Mouse (Mus musculus) midbrain, embryonic 16.5 days (tissue): ENCODE data around the gene Klhdc2. TPM values are rescaled to one million over a fixed set of nuclear protein-coding genes. Genes with fewer than 3 reads are reported as not detected.
A peak's percentile ranks its signal among the peaks of the same experiment; 100 is the strongest.

Experiments
- ATAC-seq: fragments of 200-750 bp; cut with Nextera tagmentation; 2 replicates; pipeline ENCODE4 v1.8.0; 2017; ENCODE audit warnings: moderate TSS enrichment
- H3K27ac ChIP-seq: fragments of 300-500 bp; sonication (generic); 2 replicates; pipeline ENCODE4 v1.5.1; 2014; ENCODE audit warnings: mild to moderate bottlenecking, low read length, mixed read lengths
- H3K27me3 ChIP-seq: fragments of 300-500 bp; sonication (generic); 2 replicates; pipeline ENCODE4 v1.6.1; 2014; ENCODE audit warnings: low read depth, low read length, mixed read lengths; ENCODE audit not compliant: control insufficient read depth, insufficient read depth
- H3K36me3 ChIP-seq: fragments of 300-500 bp; sonication (generic); 2 replicates; pipeline ENCODE4 v1.6.1; 2014; ENCODE audit warnings: mild to moderate bottlenecking, low read length, moderate library complexity, mixed read lengths; ENCODE audit not compliant: control insufficient read depth, insufficient read depth
- H3K4me1 ChIP-seq: fragments of 300-500 bp; sonication (generic); 2 replicates; pipeline ENCODE4 v1.6.1; 2014; ENCODE audit warnings: mild to moderate bottlenecking, low read length, mixed read lengths; ENCODE audit not compliant: control insufficient read depth, insufficient read depth
- H3K4me2 ChIP-seq: fragments of 300-500 bp; sonication (generic); 2 replicates; pipeline ENCODE4 v1.6.1; 2014; ENCODE audit warnings: mild to moderate bottlenecking, low read length, mixed read lengths
- H3K4me3 ChIP-seq: fragments of 300-500 bp; sonication (generic); 2 replicates; pipeline ENCODE4 v1.5.1; 2014; ENCODE audit warnings: low read depth, mild to moderate bottlenecking, low read length, moderate library complexity, mixed read lengths
- H3K9ac ChIP-seq: fragments of 300-500 bp; sonication (generic); 2 replicates; pipeline ENCODE4 v1.6.1; 2014; ENCODE audit warnings: low read depth, low read length, mixed read lengths
- H3K9me3 ChIP-seq: fragments of 300-500 bp; sonication (generic); replicated peaks from 2 replicates; pipeline ENCODE4 v1.6.1; 2014; ENCODE audit warnings: mild to moderate bottlenecking, low read length, mixed read lengths; ENCODE audit not compliant: control insufficient read depth, poor library complexity, severe bottlenecking
- WGBS: fragments of 180-500 bp; shearing (Covaris S2); extraction: QIAGEN DNeasy Blood & Tissue Kit; methylation state at CpG from one replicate; pipeline ENCODE4 v1.1.7; 2014; 5-methylcytosine and 5-hydroxymethylcytosine counted together
- polyA plus RNA-seq: library from polyadenylated mRNA; unstranded; fragments of >200 nt; fragmentation: Nextera tagmentation; extraction: Ambion mirVana; gene quantifications from 2 replicates; pipeline ENCODE4 v1.2.1, GENCODE M21; 2015

The Klhdc2 gene
- polyA plus RNA-seq, 1 experiment from 2014 or later, result 282 TPM

- no peak for ATAC-seq
- H3K9ac ChIP-seq, result no peak overlapping the region
- no peaks in the 10 kb centered on the region for H3K27me3 ChIP-seq
- H3K4me3 ChIP-seq, result no peak overlapping the region
- no peak overlapping the region for H3K27ac ChIP-seq
- H3K36me3 ChIP-seq, result peaks cover 50% of the 10 kb centered on the region
- H3K4me2 ChIP-seq, result no peak overlapping the region
- H3K9me3 ChIP-seq, result no peaks in the 10 kb centered on the region
- no peaks in the 10 kb centered on the region for H3K4me1 ChIP-seq
These were observed 21.9 kb downstream of the Klhdc2 start for GRCm38 (mm10) chr12:69318431-69318830.

DNA sequence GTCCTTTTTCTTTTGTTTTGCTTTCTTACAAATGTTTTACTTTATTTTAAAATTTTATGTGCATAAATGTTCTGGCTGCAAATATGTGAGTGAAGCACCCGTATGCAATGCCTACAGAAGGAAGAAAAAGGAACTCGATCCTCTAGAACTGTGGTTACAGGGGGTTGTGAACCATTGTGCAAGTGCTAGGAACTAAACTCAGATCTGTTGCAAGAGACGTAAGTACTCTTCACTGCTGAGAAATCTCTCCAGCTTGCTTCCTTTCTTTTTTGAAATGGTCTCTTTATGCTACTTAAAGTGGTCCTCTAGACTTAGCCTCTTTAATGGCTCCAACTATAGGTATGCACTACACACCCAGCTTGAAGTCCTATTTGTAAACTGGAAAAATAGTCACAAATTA is 34.7 kb downstream of the Klhdc2 start:
- no peak for ATAC-seq

GRCm38 (mm10) chr12:69332147-69332546 is 35.7 kb downstream of the Klhdc2 start:
- peaks cover 13% of the 10 kb centered on the region for H3K36me3 ChIP-seq

More for the DNA sequence above, 34.7 kb downstream of the Klhdc2 start:
- H3K27ac ChIP-seq, result no peak overlapping the region
- H3K9me3 ChIP-seq, result no peaks in the 10 kb centered on the region
- peaks cover 10% of the 10 kb centered on the region for H3K36me3 ChIP-seq
- H3K27me3 ChIP-seq, result no peaks in the 10 kb centered on the region
- no peak overlapping the region for H3K4me2 ChIP-seq
- no peak overlapping the region for H3K9ac ChIP-seq
- H3K4me1 ChIP-seq, result no peaks in the 10 kb centered on the region
- no peak overlapping the region for H3K4me3 ChIP-seq
- 94% methylated on average over 3 of the region's 3 CpGs for WGBS

GRCm38 (mm10) chr12:69333547-69333946 is 37.1 kb downstream of the Klhdc2 start:
- Histone ChIP-seq H3K9ac (no peak overlapping the region), H3K9me3 (no peaks in the 10 kb centered on the region), H3K4me3 (no peak overlapping the region), H3K36me3 (peaks cover 13% of the 10 kb centered on the region), H3K4me1 (no peaks in the 10 kb centered on the region), H3K27me3 (no peaks in the 10 kb centered on the region), H3K27ac (no peak overlapping the region), H3K4me2 (no peak overlapping the region)
- 84% methylated on average over 2 of the region's 2 CpGs for WGBS
- ATAC-seq, result no peak

More at GRCm38 (mm10) chr12:69332147-69332546, 35.7 kb downstream of the Klhdc2 start:
- WGBS, result 100% methylated on average over 1 of the region's 1 CpGs
- H3K9me3 ChIP-seq, result no peaks in the 10 kb centered on the region
- no peak overlapping the region for H3K4me2 ChIP-seq
- no peaks in the 10 kb centered on the region for H3K27me3 ChIP-seq
- no peak for ATAC-seq
- no peak overlapping the region for H3K4me3 ChIP-seq
- no peaks in the 10 kb centered on the region for H3K4me1 ChIP-seq
- no peak overlapping the region for H3K9ac ChIP-seq
- no peak overlapping the region for H3K27ac ChIP-seq

- 97% methylated on average over 2 of the region's 2 CpGs for WGBS
- no peak overlapping the region for H3K4me2 ChIP-seq
- no peak overlapping the region for H3K9ac ChIP-seq
- no peaks in the 10 kb centered on the region for H3K9me3 ChIP-seq
- no peaks in the 10 kb centered on the region for H3K27me3 ChIP-seq
- H3K27ac ChIP-seq, result no peak overlapping the region
- H3K4me3 ChIP-seq, result no peak overlapping the region
- H3K36me3 ChIP-seq, result peaks cover 31% of the 10 kb centered on the region
- no peak for ATAC-seq
- H3K4me1 ChIP-seq, result no peaks in the 10 kb centered on the region
These were observed 53.4 kb downstream of the Klhdc2 start for GRCm38 (mm10) chr12:69349928-69350327.

DNA sequence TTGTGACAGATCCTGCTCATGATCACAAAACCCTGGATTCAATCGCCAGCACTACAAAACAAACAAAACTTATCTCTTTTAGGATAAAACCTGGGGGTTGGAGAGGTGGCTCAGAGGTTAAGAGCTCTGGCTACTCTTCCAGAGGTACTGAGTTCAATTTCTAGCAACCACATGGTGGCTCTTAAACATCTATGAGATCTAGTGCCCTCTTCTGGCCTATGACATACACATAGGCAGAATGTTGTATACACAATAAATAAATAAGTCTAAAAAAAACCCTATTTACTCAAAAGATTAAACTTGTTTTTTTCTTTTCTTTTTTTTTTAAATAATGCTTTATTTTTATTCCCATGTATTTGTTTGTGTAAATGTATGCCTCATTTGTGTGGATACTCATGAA is 55.2 kb downstream of the Klhdc2 start:
- Histone ChIP-seq H3K36me3 (peaks cover 23% of the 10 kb centered on the region), H3K4me2 (no peak overlapping the region), H3K9ac (no peak overlapping the region), H3K4me1 (peaks cover 12% of the 10 kb centered on the region), H3K4me3 (no peak overlapping the region), H3K27me3 (no peaks in the 10 kb centered on the region), H3K9me3 (no peaks in the 10 kb centered on the region), H3K27ac (no peak overlapping the region)
- WGBS, result 96% methylated on average over 1 of the region's 1 CpGs
- no peak for ATAC-seq

- Histone ChIP-seq H3K4me1 (peaks cover 12% of the 10 kb centered on the region), H3K27me3 (no peaks in the 10 kb centered on the region), H3K9me3 (no peaks in the 10 kb centered on the region), H3K4me3 (peak within 1 kb of the TSS; percentile 92), H3K9ac (peak within 1 kb of the TSS; percentile 93), H3K36me3 (peaks cover 9% of the 10 kb centered on the region), H3K4me2 (peak within 1 kb of the TSS; percentile 95), H3K27ac (peak within 1 kb of the TSS; percentile 80)
- under 1% methylated on average over 44 of the region's 50 CpGs for WGBS
- peak; percentile 60 for ATAC-seq
These were observed 60.2 kb downstream of the Klhdc2 start, which contains the start of gene Nemf for GRCm38 (mm10) chr12:69356546-69357299. Gene Nemf (minus strand): TSS chr12:69357165.

DNA sequence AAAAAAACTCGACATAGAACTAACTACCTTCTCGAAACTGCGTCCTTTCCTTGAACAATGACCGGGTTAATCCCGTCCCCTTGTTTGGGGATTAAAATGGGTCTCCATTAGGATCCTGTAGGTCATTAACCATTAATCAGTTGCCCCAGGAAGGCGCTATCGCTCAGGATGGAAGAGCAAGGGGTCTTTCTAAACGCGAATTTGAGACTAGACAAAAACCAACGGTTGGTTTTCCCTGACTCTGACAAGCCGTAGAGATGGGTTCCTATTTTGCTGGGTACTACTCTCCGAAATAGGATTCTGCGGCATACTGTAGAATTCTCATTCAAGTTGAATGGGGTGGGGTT is 60.8 kb downstream of the Klhdc2 start:
- no peaks in the 10 kb centered on the region for H3K27me3 ChIP-seq
- peak overlapping the region; percentile 92 for H3K4me3 ChIP-seq
- no peaks in the 10 kb centered on the region for H3K9me3 ChIP-seq
- H3K4me2 ChIP-seq, result peak overlapping the region; percentile 80
- H3K9ac ChIP-seq, result peak overlapping the region; percentile 59
- 6% methylated on average over 13 of the region's 13 CpGs for WGBS
- peaks cover 14% of the 10 kb centered on the region for H3K4me1 ChIP-seq
- peaks cover 5% of the 10 kb centered on the region; the same call in 1 of the 2 replicates for H3K36me3 ChIP-seq
- no peak for ATAC-seq
- H3K27ac ChIP-seq, result no peak overlapping the region; the same call in 1 of the 2 replicates
